Mouse (Mus musculus): ENCODE results near the gene Lrrc30.

Lrrc30 gene

GRCm38 (mm10) chr17:67632676-67633339, at the start of gene Lrrc30:
Gene Lrrc30, minus strand, starts transcription at chr17:67632723.
- WGBS: 86% methylated on average over 13 of the region's 13 CpGs

GRCm38 (mm10) chr17:67681084-67681483, 48.6 kb upstream of the Lrrc30 start:
- WGBS: 74% methylated on average over 6 of the region's 6 CpGs

- WGBS: 88% methylated on average over 1 of the region's 1 CpGs
These were observed 46.1 kb upstream of the Lrrc30 start for GRCm38 (mm10) chr17:67678576-67678975.

GRCm38 (mm10) chr17:67667981-67668380, 35.5 kb upstream of the Lrrc30 start:
- 11% methylated on average over 3 of the region's 3 CpGs for WGBS

GRCm38 (mm10) chr17:67666981-67667380, 34.5 kb upstream of the Lrrc30 start:
- 77% methylated on average over 5 of the region's 5 CpGs for WGBS

GRCm38 (mm10) chr17:67664299-67664698, 31.8 kb upstream of the Lrrc30 start:
- WGBS: 76% methylated on average over 3 of the region's 3 CpGs

- 19% methylated on average over 4 of the region's 4 CpGs for WGBS
These were observed 19.0 kb upstream of the Lrrc30 start for GRCm38 (mm10) chr17:67651506-67651905.

GRCm38 (mm10) chr17:67638119-67638810, 5.7 kb upstream of the Lrrc30 start:
- WGBS: 52% methylated on average over 10 of the region's 10 CpGs

- 88% methylated on average over 2 of the region's 2 CpGs for WGBS
These were observed 4.4 kb upstream of the Lrrc30 start for GRCm38 (mm10) chr17:67636951-67637350.

- WGBS: 70% methylated on average over 3 of the region's 3 CpGs
These were observed 3.8 kb upstream of the Lrrc30 start for GRCm38 (mm10) chr17:67636304-67636703.

GRCm38 (mm10) chr17:67629746-67630145, 2.8 kb downstream of the Lrrc30 start:
- 70% methylated on average over 3 of the region's 3 CpGs for WGBS

- 41% methylated on average over 13 of the region's 13 CpGs for WGBS
These were observed 3.3 kb downstream of the Lrrc30 start for GRCm38 (mm10) chr17:67629211-67629657.

GRCm38 (mm10) chr17:67628475-67628874, 4.0 kb downstream of the Lrrc30 start:
- WGBS: 86% methylated on average over 15 of the region's 15 CpGs

GRCm38 (mm10) chr17:67625431-67625830, 7.1 kb downstream of the Lrrc30 start:
- WGBS: 87% methylated on average over 5 of the region's 5 CpGs

GRCm38 (mm10) chr17:67619001-67619400, 13.5 kb downstream of the Lrrc30 start:
- 77% methylated on average over 7 of the region's 7 CpGs for WGBS

GRCm38 (mm10) chr17:67614381-67614780, 18.1 kb downstream of the Lrrc30 start:
- WGBS: 76% methylated on average over 5 of the region's 5 CpGs

- 67% methylated on average over 1 of the region's 1 CpGs for WGBS
These were observed 19.9 kb downstream of the Lrrc30 start for GRCm38 (mm10) chr17:67612576-67612975.

GRCm38 (mm10) chr17:67612151-67612550, 20.4 kb downstream of the Lrrc30 start:
- 91% methylated on average over 3 of the region's 3 CpGs for WGBS

- 77% methylated on average over 4 of the region's 4 CpGs for WGBS
These were observed 28.1 kb downstream of the Lrrc30 start for GRCm38 (mm10) chr17:67604446-67604845.

- 73% methylated on average over 4 of the region's 4 CpGs for WGBS
These were observed 30.0 kb downstream of the Lrrc30 start for GRCm38 (mm10) chr17:67602556-67602955.

GRCm38 (mm10) chr17:67584937-67585579, 47.5 kb downstream of the Lrrc30 start:
- WGBS: 16% methylated on average over 6 of the region's 6 CpGs

GRCm38 (mm10) chr17:67584533-67584932, 48.0 kb downstream of the Lrrc30 start:
- WGBS: 51% methylated on average over 7 of the region's 7 CpGs

GRCm38 (mm10) chr17:67583422-67583821, 49.1 kb downstream of the Lrrc30 start:
- WGBS: 66% methylated on average over 7 of the region's 7 CpGs
